Mouse (Mus musculus) heart, postnatal 36 days (tissue): Measurements from ENCODE around the gene Siva1. TPM values are rescaled to one million over a fixed set of nuclear protein-coding genes. Genes with fewer than 3 reads are reported as not detected.
A peak's percentile ranks its signal among the peaks of the same experiment; 100 is the strongest.

Experiments used
- DNase-seq, 2 experiments: peaks; one replicate each; pipeline ENCODE4 v3.0.0; 2021 to 2022
- intact Hi-C: fragments of 180-260 bp; cut with DNase I; formaldehyde crosslinking; loops from one replicate; pipeline ENCODE4 v1.15.1; 2025
- total RNA-seq, 2 experiments: library from RNA; stranded (reverse); gene quantifications; 2 replicates each; pipeline ENCODE4 v1.2.3; 2021

Siva1 gene
- total RNA-seq, 2 experiments from 2014 or later = 29.4 to 31.0 TPM

DNA sequence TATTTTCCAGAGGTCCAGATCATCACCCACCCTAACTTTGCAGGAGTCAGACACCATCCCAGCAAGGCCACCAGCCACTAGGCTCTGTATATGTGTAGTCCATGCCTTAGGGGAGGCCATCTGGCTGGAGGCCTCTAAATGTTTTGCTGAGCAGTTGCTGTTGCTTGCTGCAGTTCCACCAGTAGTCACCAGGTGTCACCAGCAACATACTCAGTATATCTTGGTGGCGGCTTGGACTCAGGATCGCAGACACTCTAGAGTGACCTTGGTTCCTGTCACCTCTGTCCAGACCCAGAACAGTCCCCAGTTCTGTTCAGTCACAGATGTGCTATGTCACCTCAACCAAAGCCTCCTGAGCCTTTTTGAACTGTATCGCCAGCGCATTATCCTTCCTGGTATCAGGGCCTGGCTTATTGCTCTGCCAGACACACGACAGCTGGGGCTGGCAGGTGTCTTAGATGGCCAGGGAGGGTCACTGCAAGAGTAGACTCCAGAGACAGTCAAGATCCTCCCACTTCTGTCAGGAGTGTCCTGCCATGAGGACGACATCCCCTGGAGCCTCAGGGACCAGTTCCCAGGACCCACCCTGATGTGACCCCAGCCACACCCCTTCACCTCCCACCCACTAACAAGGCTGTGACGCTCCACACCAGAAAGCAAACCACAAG, 8.8 kb downstream of the Siva1 start:
- intact Hi-C loops = loop anchor here (1.0 to 5.0 kb wide), 3 partner anchors 22 to 189 kb away; no protein-coding TSS in a partner anchor
- DNase-seq = peak; percentile 89 to 92

DNA sequence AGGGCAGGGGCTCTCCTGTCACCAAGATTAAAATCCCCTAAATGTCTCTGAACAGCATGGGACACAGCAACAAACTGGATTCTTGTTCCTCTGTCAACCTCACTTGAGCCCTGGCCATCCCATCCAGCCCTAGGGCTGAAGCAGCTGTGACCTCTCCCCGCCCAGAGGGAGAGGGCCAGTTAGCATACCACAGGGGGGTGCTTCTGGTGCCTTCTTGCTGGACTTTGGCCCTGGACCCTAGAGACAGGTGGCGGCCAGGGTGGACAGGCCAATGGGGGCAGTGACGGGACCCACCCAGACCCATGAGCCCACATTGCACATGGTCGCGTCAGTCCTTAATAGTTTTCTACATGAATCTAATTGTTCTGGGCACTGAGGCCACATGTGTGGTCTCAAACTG, 9.6 kb downstream of the Siva1 start:
- intact Hi-C loops = loop anchor here (5.0 kb wide), 1 partner anchor 188 kb away; no protein-coding TSS in a partner anchor
- no peak for DNase-seq

DNA sequence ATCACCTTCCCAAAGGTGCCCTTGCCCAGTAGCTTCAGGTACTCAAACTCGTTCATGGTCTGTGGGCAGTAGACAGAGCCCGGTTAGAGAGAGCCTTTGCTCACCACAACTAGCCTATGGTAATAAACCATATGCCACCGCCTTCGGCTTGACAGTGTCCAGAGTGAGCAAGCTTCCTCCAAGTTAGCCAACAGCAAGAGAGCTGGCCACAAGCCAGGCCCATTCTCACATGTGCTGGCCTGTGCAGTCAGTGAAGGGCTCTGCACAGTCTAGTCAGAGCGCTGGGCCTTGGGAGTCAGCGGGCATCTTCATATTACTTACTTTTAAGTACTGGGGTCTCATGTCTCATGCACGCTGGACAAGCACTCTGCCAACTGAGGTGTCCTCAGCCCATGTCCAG, 14.1 kb downstream of the Siva1 start:
- DNase-seq = no peak
- intact Hi-C loops = no loop called here

DNA sequence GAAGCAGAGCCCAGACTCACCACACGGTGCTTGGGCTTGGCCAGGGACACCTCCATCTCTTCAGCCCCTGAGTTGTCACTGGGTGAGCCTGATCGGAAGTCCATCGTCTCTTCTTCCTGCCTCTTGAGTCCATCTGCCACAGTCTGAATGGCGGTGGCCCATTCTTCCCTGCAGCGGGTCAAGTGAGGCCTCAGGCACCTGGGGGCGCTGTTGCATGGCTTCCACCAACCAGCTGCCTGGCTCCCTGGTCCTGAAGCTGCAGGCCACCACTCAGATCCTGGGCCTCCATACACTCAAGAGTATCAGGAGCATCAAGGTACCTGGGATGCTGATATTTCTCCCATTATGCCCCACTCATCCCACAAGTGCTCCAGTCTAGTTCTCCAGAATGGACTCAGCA, 14.6 kb downstream of the Siva1 start:
- intact Hi-C loops = no loop called here
- peak; percentile 75 to 84 for DNase-seq

DNA sequence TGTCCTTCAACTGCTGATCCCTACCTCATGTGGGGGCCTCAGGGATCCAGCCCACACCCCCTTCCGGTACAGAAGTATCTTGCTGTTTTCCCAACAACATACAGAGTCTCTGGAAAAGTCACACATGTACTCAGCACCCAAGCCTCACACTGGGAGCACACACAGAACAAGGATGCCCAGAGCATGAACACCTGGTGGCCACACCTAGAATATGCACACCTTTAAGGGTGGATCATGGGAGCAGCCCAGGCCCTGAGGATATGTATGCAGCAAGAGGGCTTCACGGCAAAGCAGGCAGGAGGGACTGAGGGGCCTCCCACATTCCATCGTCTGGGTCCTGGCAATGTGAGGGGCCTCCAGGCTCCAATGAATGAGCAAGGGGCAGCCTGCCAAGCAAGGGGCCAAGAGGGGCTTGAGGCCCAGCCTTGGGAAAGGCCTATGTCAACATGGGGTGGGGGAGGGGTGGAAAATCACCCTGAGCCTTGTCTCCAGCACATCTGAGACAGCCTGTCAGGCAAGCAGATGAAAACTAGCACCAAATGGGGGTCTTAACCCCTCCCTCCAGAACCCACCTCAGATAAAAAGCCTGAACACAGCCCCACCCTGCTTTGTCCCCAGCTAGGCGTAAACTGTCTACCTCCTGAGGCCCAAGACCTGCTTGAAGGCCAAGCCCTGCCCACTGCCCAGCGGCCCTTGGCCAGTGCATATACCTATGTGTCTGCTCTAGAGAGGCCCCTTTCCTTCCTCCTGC, 16.3 kb downstream of the Siva1 start:
- intact Hi-C loops = no loop called here
- DNase-seq = no peak

DNA sequence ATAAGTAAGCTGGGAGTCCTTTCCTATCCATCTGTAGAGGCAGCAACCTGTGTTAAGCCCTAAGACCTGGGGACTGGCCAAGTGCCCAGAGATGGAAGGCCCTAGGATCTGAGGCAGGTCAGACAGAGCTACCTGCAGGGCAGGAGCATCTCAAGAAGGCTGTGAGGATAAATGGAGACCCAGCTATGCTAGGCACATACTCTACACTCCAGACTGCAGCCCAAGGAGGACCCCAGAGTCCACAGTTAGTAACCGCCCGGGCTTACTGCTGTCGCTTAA, 16.8 kb downstream of the Siva1 start:
- intact Hi-C loops = no loop called here
- DNase-seq = no peak

DNA sequence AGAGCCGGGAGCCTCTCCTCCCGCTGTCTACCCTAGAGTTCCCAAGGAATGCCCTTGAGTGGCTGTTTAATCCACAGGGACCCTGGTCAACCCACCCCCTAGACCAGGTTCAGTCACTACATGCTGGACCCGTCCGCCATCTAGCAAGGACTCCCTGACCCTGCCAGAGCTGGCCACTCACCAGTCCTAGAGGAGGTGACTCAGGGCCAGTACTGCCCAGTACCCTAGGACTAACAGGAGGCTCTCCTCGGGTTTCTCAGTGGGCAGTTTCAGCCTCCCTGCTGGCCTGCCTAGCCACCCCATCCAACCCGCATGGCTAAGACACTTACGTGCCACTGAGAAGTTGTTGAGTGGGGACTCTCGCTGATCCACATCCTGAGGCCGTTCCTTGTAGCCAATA, 17.4 kb downstream of the Siva1 start:
- DNase-seq = no peak
- intact Hi-C loops = no loop called here

DNA sequence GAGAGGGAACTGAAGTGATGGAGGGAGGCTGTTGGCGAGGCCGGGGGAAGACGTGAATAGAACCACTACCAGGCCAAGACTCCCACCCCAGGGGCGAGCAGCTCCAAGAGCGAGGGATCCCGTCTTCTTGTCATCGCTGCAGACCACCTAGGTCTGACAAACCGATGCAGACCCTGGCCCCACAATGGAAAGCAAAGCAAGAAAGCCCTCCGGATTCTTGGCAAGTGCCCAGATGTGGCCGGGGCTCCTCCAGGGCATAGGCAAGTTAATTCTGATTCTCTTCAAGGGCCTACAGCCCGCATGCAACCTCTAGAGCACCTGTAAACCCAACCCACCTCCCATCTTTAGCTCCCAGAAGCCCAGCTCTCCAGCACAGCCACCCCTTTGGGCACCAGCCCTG, 18.8 kb downstream of the Siva1 start:
- no peak for DNase-seq
- intact Hi-C loops = no loop called here

DNA sequence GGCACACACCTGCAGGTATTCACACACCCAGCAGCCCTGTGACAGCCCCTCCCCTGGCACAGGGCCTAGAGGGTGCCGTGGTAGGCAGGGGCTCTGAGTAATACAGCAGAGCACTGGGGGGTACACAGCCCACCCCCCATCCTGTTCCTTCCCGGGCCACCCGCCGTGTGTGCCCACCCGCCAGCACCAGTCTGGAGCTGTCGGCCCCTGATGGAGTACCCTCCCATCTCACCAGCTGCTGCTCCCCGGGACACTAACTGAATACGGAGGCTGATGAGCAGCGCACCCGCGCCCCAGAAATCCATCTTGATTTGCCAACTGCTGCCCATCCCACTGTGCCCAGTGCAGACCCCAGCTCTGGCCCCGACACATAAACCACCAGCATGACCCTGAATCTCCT, 19.2 kb downstream of the Siva1 start:
- intact Hi-C loops = no loop called here
- no peak for DNase-seq

DNA sequence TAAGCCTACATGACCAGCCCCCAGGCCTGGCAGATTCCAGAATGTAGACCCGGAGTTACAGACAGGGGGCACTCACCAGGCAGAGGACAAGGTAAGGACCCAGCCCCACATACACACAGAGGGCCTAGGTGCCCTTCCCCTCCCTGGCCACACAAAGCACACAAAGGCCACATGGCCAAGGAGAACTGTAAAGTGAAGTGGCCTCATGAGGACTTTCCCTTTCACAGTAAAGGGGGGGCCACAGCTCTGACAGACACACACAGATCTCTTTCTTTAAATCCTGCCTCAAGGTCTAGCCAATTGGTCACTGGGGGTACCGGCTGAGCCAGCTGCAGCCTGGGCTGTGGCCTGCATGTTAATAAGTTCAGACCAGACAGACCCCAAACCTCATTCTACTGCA, 19.6 kb downstream of the Siva1 start:
- intact Hi-C loops = no loop called here
- no peak for DNase-seq

DNA sequence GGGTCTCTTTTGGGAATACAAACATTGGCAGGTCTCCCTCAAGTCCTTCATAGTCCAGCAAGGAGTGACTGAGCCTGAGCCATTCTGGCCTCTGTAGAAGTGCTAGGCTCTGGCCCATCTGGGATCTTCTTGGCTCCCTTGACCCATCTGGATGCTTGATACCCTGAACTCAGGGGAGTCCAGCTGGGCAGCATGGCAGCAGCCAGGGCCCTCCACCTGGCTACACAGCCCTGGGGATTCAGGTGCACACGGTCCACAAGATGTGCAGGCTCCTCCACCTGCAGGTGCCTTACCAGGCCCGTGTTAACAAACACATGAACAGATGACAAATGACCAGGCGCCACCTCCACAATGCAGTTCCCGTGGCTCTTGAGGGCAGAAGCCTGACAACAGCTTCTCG, 20.2 kb downstream of the Siva1 start:
- DNase-seq = no peak
- intact Hi-C loops = no loop called here

DNA sequence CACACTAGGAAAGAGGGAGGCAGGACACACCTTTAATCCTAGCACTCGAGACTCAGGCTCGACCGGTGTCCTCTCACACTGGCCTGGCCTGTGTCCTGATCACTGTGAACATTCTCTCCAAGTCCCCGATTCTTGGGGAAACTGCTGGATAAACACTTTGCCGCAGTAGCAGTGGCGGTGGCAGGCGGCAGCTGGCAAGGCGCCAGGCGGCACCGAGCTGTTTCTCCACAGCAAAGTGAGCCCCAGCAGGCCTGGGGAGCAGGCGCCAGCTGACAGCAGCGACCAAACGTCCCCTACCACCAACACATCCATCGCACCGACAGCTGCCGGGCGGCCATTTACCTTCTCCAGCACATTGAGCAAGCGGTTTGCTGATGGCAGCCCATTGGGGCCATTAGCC, 21.0 kb downstream of the Siva1 start:
- peak; percentile 70 to 74 for DNase-seq
- intact Hi-C loops = no loop called here

DNA sequence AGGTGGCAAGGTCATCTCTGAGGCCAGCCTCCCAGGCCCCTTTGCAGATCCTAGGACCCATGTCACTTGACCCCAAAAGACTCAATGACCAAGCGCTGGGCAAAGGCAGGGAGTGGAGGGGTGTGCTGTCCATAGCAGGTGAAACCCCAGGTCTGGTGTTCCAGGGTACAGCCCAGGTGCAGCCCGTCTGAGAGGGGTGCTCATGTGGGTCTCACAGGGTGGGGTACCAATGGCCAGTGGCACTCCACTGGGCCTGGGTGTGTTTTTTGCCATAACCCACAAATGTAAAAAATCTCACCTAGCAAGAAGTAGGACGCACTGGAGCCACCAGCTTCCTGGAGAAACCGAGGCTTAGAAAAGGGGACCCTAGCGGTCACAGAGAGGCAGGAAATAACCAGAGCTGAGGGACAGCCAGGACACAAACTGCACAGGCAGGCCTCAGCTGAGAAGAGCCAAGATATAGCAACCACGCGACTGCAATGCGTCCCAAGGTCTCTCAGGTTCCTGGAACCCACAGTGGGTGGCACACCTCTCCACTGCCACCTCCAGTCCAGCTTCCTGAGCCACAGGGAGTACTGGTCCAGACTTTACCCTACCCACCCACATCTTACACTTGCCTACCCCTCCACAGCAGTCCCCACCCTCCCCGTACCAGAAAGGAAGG, 21.5 kb downstream of the Siva1 start:
- intact Hi-C loops = no loop called here
- no peak for DNase-seq

DNA sequence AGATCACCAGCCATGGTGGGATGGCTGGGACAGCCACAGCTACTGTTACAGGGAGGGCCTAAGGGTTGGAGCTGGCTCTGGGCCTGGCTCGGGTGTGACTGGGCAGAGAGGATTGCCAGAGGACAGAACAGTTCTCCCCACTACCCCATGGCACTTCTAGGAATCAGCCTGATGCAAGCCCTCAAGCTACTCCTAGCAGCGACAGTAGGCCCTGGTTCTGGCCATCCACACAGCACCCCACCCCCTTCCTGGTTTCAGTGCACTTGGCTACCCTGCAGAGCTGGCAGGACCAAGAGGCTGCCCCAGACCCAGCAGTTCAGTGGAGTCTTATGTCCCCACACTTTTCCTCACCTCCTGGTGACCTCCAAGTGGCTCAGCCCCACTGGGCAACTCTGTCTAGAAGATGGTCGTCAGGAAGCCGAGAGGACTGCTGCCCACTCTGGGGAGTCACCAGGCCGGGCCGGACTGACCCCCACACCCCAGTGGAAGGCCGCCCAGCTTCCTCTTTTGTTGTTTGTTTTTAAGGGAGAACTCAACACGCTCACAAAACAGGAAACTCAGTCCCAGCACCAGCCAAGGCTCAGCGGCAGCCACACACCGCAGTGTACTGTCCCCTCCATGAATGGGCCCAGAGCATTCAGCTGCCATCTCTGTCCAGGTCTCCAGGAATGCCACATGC, 23.3 kb downstream of the Siva1 start:
- intact Hi-C loops = no loop called here
- peak; percentile 57 to 68 for DNase-seq

DNA sequence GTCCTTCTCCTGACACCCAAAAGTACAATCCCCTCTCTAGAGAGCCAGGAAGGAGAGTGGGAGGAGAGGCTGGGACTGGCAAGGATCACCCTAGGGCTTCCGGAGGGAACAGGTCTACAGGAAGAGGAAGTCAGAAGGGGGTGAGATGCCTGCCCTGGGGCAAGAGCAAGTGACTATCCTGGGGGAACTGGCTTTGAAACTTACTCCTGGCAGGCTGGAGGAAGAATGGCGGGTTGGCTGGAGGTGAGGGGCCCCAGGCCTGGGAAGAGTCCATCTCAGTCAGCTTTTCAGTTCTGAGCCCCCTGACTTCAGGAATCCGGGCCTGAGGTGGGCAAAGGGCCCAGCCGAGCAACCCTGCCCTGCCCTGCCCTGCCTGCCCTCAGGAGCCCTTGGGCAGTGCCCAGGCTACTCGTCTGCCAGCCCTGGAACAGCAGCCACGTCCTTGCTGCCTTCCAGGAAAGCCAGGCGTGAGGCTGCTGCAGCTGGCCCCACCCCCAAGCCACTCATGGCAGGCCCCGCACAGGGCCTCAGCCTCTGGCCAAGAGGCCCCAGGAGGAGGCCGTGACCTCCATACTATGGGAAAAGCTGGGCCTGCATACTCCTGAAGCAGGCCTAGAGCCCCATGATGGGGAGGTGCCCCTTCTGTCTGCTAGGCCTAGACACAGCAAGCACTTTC, 26.4 kb downstream of the Siva1 start:
- peak; percentile 59 to 71 for DNase-seq
- intact Hi-C loops = no loop called here

DNA sequence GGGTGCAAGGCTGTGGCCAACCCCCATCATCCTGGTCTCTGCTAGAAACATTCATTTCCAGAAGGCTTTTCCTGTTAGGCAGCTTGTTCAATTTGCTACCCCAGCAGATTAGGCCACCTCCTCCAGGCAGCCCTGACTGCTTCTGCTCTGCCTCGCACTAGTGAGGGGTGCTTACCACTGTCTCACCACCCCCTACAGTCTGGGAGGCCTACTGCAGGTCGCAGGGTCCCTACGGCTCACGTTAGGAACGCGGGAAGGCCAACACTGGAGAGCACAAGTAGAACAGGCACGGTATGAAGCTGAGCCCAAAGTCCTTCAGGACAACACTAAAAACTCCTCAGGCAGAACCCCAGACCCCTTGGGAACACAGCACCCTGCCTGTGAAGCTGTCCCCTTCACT, 27.4 kb downstream of the Siva1 start:
- no peak for DNase-seq

DNA sequence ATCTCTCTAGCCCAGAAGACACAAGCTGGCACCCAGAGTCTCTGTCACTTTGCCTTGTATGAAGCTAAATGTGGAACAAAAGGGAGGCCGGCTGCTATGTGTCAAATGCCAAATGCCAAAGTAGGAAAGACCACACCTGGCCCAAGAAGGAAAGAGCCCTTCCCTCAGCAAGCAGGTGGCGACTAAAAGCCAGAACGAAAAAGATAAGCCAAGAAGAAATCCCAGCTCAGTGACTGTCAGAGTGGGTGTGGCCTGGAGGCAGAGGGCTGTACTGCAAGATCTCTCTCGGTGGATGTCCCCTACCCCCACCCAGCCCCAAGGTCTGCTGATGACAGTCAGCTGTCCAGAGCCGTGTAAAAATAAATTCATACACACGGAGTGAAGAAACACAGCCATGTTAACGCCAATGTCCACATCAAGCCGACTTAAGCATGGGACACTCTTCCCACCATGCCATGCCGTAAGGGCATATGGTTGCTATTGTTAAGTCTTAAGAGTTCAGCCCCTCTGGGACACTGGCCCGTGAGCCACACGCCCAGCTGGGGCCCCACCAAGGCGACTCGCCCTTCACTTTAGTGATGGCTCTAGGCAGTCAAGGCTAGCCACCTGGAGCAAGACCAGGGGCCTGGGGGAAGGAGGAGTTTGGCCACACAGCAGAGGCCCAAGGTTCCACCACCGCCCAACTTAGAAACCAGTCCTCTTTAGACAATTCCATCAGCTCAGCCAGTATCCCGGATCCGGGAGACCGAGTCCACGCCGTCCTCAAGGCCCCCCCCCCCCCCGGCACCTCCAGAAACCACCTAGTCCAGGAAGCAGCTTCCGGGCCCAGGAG, 28.5 kb downstream of the Siva1 start:
- DNase-seq = peak in 1 of 2 experiments; percentile 67

More for the DNA sequence above, 27.4 kb downstream of the Siva1 start:
- intact Hi-C loops = no loop called here

DNA sequence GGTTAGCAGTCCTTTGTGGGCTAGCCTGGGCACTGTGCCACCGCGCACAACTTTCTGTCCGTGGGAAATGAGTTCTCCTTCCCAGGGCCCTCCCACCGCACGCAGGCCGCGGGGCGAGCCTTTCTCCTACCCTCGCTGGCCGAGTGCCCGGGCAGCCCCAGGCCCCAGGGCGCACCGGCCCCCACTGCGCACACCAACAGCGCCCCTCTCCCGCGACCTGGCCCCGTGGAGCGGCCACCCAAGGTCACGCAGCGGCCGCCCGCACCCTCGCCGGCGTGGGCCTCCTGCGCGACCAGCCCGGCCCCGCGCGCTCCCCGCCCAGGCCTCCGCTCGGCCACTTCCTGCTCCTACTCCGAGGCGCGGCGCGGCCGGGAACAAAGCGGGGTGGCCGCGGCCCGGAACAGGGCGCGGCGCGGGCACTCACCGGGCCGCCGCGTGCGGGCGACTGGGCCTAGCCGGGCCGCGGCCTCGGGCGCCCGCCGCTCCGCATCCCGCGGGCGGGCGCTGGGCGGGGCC, 29.2 kb downstream of the Siva1 start:
- DNase-seq = peak in 1 of 2 experiments; percentile 56
- intact Hi-C loops = loop anchor here (2.0 kb wide), 1 partner anchor 33 kb away; no protein-coding TSS in a partner anchor

More for the DNA sequence above, 28.5 kb downstream of the Siva1 start:
- intact Hi-C loops = no loop called here
